Mouse (Mus musculus): Measurements from ENCODE around the gene Zfp119b. TPM values are rescaled to one million over a fixed set of nuclear protein-coding genes. Genes with fewer than 3 reads are reported as not detected.

Zfp119b gene
- 6.8 and 7.4 TPM in 2 replicates for polyA plus RNA-seq (2015; fragmentation: Nextera tagmentation; extraction: Ambion mirVana)

GRCm38 (mm10) chr17:55949400-55949799 lies at the start of gene Zfp119b:
Gene Zfp119b, minus strand, starts transcription at chr17:55949500.
- Histone ChIP-seq H3K4me3 (replicated peaks) (no peak within 1 kb of the TSS), H3K9me3 (replicated peaks) (no peaks in the 10 kb centered on the region), H3K27ac (replicated peaks) (no peak within 1 kb of the TSS), H3K36me3 (no peaks in the 10 kb centered on the region), H3K9ac (no peak within 1 kb of the TSS), H3K27me3 (peaks cover 9% of the 10 kb centered on the region; the same call in 1 of the 2 replicates), H3K4me2 (replicated peaks) (no peak within 1 kb of the TSS), H3K4me1 (peaks cover 5% of the 10 kb centered on the region; the same call in 1 of the 2 replicates)
- WGBS, result 85% methylated on average over 2 of the region's 2 CpGs
- no peak for ATAC-seq (ENCODE audit: insufficient number of reproducible peaks, low FRiP score, low TSS enrichment, low read depth)

DNA sequence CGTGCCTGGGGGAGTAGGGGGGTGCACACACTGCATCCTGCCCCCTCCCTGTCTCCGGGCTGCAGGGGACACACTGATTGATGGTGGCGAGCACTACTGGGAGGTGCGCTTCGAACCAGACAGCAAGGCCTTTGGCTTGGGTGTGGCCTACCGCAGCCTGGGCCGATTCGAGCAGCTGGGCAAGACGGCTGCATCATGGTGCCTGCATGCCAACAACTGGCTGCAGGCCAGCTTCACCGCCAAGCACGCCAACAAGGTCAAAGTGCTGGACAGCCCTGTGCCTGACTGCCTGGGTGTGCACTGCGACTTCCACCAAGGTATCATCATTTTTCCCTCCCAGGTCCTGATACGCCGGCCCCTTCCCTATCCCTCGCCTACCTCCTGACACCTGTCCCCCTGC lies 46.7 kb upstream of the Zfp119b start:
- Histone ChIP-seq H3K36me3 (peaks cover 11% of the 10 kb centered on the region; the same call in 1 of the 2 replicates), H3K27ac (replicated peaks) (no peak overlapping the region), H3K27me3 (peaks cover 10% of the 10 kb centered on the region), H3K9me3 (replicated peaks) (no peaks in the 10 kb centered on the region), H3K4me2 (replicated peaks) (no peak overlapping the region), H3K9ac (no peak overlapping the region), H3K4me3 (replicated peaks) (no peak overlapping the region), H3K4me1 (peaks cover 6% of the 10 kb centered on the region; the same call in 1 of the 2 replicates)
- WGBS, result 80% methylated on average over 15 of the region's 15 CpGs
- no peak for ATAC-seq (ENCODE audit: insufficient number of reproducible peaks, low FRiP score, low TSS enrichment, low read depth)

DNA sequence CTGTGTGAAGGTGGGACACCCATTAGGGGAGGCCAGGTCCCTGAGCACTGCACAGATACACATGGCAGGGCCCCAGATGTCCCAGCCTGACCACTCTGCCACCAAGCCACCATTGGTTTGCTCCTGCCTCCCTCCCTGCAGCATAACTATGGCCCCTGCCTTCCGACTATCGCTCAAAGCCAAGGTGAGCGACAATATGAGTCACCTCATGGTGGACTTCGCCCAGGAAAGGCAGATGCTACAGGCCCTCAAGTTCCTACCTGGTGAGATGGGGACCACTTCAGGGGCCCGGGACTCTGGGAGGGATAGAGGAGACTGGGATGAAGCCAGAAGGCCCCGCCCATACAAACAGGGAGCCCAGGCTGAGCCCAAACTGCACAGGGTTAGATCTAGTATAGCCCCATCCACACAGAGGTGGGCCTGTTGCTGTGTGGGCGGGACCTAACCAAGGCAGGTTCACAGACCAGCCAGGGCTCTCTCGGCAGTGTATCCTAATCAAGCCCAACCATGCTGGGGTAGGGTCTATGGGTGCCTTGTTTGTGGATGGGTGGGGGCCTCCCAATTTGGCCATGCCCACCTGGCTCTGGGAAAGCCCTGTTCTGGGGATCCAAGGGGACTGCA lies 41.1 kb upstream of the Zfp119b start:
- no peaks in the 10 kb centered on the region for H3K36me3 ChIP-seq
- H3K9me3 ChIP-seq (replicated peaks), result no peaks in the 10 kb centered on the region
- H3K4me1 ChIP-seq, result peaks cover 12% of the 10 kb centered on the region
- no peak overlapping the region for H3K27ac ChIP-seq (replicated peaks)
- no peak overlapping the region for H3K4me2 ChIP-seq (replicated peaks)
- WGBS, result 87% methylated on average over 8 of the region's 8 CpGs
- no peak for ATAC-seq (ENCODE audit: insufficient number of reproducible peaks, low FRiP score, low TSS enrichment, low read depth)
- H3K27me3 ChIP-seq, result no peaks in the 10 kb centered on the region
- no peak overlapping the region for H3K9ac ChIP-seq
- H3K4me3 ChIP-seq (replicated peaks), result no peak overlapping the region

DNA sequence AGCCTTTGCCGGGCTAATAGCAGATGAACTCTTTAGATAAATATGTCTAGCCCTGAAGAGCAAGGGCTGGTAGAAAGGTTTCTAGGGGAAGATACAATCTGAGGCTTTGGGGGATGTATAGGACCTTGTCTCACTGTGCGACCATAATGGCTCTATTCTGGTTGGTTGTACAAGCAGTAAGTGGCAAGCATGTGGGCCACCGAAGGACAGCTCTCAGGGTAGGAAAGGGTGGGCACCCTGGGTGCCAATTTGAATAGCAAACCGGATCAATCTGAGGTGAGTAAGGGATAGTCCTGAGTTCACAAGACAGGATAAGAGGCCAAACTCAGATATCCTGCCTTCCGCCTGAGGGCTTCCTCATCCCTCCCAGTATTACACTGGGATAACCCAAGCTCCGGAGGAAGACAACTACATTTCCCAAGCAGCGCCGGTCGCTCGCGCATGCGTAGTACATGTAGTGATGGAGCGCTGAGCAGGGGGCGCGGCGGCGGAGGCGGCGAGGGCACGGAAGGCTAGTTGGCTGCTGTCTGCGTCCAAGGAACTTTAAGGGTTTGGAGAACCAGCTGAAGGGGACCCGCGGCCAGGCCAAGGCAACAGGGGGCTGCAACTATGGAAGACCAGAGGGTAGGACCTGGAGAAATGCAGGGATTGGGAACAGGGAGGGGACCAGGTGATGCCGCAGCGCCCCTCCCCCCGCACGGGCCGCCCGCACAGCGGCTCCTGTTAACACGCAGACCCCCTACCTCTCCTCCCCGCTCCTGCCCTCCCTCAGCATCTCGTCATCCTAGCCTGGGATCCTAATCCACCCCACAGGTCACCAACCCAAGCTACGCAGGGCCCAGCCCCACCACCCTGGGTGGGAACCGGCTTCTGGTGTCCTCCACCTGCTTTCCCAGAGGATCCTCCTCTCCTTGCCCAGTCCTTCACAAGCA lies 37.0 kb upstream of the Zfp119b start, which contains the start of gene Fsd1:
Gene Fsd1 (plus strand): TSS at position 480 of the 932 bp plus-strand sequence.
- peaks cover 12% of the 10 kb centered on the region for H3K4me1 ChIP-seq
- H3K4me2 ChIP-seq (replicated peaks), result peak within 1 kb of the TSS; percentile 87
- H3K27me3 ChIP-seq, result no peaks in the 10 kb centered on the region
- WGBS, result 7% methylated on average over 35 of the region's 35 CpGs
- peak within 1 kb of the TSS; percentile 16 for H3K9ac ChIP-seq
- ATAC-seq (ENCODE audit: insufficient number of reproducible peaks, low FRiP score, low TSS enrichment, low read depth), result peak; percentile 15; the same call in 1 of the 2 replicates
- no peaks in the 10 kb centered on the region for H3K36me3 ChIP-seq
- no peak within 1 kb of the TSS for H3K27ac ChIP-seq (replicated peaks)
- H3K4me3 ChIP-seq (replicated peaks), result peak within 1 kb of the TSS; percentile 53
- H3K9me3 ChIP-seq (replicated peaks), result no peaks in the 10 kb centered on the region

GRCm38 (mm10) chr17:55977301-55977700 lies 28.0 kb upstream of the Zfp119b start:
- Histone ChIP-seq H3K9me3 (replicated peaks) (no peaks in the 10 kb centered on the region), H3K4me3 (replicated peaks) (no peak overlapping the region), H3K4me2 (replicated peaks) (no peak overlapping the region), H3K36me3 (no peaks in the 10 kb centered on the region), H3K27me3 (no peaks in the 10 kb centered on the region), H3K9ac (no peak overlapping the region), H3K4me1 (no peaks in the 10 kb centered on the region), H3K27ac (replicated peaks) (no peak overlapping the region)
- WGBS, result 55% methylated on average over 3 of the region's 3 CpGs
- ATAC-seq (ENCODE audit: insufficient number of reproducible peaks, low FRiP score, low TSS enrichment, low read depth), result no peak

DNA sequence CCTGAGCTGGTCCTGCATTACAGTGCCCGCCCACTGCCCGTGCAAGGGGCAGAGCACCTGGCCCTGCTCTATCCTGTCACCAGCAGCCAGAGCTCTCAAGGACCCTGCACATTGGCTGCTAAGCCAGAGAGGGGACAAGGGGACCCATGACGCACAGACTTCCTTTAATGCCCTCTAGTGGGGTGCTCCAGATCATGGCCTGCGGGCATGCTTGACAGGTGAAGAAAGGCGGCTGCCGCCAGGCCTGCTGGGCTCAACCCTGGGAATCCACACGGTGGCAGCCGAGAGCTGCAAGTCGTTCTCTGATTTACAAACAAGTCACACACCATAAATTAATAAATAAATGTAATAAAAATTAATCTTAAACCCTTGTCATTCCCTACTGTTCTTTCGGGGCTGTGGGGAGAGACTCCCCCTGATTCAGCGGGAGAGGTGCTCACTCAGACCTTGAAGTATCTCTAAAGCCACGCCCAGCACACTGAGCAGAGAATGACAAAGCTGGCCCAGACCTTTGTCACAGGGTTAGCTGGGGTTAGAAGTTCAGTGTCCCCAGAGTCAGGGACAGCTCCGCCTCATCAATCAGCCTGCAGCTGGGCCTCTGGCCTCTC lies 27.1 kb upstream of the Zfp119b start:
- Histone ChIP-seq H3K27me3 (no peaks in the 10 kb centered on the region), H3K27ac (replicated peaks) (no peak overlapping the region), H3K4me2 (replicated peaks) (no peak overlapping the region), H3K4me3 (replicated peaks) (no peak overlapping the region), H3K36me3 (no peaks in the 10 kb centered on the region), H3K9ac (no peak overlapping the region), H3K9me3 (replicated peaks) (no peaks in the 10 kb centered on the region), H3K4me1 (peaks cover under 1% of the 10 kb centered on the region)
- ATAC-seq (ENCODE audit: insufficient number of reproducible peaks, low FRiP score, low TSS enrichment, low read depth), result no peak
- WGBS, result 16% methylated on average over 13 of the region's 13 CpGs

GRCm38 (mm10) chr17:55971453-55971852 lies 22.2 kb upstream of the Zfp119b start:
- Histone ChIP-seq H3K9me3 (replicated peaks) (no peaks in the 10 kb centered on the region), H3K9ac (no peak overlapping the region), H3K4me2 (replicated peaks) (peak overlapping the region; percentile 95), H3K27me3 (peaks cover 5% of the 10 kb centered on the region; the same call in 1 of the 2 replicates), H3K27ac (replicated peaks) (no peak overlapping the region), H3K36me3 (peaks cover 19% of the 10 kb centered on the region), H3K4me1 (peaks cover 16% of the 10 kb centered on the region), H3K4me3 (replicated peaks) (no peak overlapping the region)
- no peak for ATAC-seq (ENCODE audit: insufficient number of reproducible peaks, low FRiP score, low TSS enrichment, low read depth)
- WGBS, result 33% methylated on average over 22 of the region's 22 CpGs

DNA sequence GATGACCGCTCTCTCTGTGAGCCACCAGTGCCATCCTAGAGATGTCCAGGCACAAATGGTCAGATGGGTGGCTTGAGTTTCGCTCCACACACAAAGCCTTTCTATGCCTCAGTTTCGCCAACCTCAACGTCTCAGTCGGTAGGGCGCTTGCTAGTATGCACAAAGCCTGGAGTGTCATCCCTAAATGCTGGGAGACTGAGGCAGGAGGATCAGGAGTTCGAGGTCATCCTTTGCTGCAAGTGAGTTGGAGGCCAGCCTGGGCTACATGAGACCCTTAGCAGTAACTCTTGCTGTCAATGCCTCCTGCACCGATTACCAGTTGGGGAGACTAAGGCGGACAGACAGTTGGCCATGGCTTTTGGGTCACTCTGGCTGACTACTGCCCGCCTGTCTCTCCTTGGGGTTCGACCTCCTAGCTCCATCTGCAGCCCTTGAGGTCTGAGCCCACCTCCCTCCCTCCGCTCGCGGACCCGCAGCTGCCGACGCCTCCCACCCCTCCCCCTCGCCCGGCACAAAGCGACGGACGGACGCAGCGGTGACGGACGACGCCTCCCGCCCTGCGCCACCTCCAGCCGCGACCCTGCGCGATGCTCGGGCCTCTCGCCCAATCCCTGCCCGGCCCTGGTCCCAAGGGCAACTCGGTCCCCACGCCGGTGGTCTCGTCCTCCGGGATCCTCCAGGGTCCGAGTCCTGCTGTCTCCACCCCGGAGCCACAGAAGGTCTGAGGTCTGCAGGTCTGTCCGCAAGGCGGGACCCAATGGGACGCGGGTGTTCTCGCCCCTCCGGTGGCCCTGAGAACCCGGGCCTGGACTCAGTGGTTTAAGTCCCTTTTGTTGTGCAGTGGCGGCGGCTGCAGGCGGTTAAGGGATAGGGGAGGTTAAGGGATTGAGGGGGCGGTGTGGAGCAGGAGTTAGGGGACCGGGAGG lies 20.9 kb upstream of the Zfp119b start, which contains the start of gene Shd:
Gene Shd (plus strand): TSS at position 502 of the 926 bp plus-strand sequence.
- ATAC-seq (ENCODE audit: insufficient number of reproducible peaks, low FRiP score, low TSS enrichment, low read depth), result peak; percentile 19; the same call in 1 of the 2 replicates
- Histone ChIP-seq H3K9ac (peak within 1 kb of the TSS; percentile 62), H3K4me3 (replicated peaks) (peak within 1 kb of the TSS; percentile 54), H3K4me1 (peaks cover 16% of the 10 kb centered on the region), H3K36me3 (peaks cover 30% of the 10 kb centered on the region), H3K9me3 (replicated peaks) (no peaks in the 10 kb centered on the region), H3K4me2 (replicated peaks) (peak within 1 kb of the TSS; percentile 95), H3K27ac (replicated peaks) (no peak within 1 kb of the TSS), H3K27me3 (peaks cover 5% of the 10 kb centered on the region; the same call in 1 of the 2 replicates)
- 8% methylated on average over 54 of the region's 55 CpGs for WGBS

- 43% methylated on average over 14 of the region's 14 CpGs for WGBS
- ATAC-seq (ENCODE audit: insufficient number of reproducible peaks, low FRiP score, low TSS enrichment, low read depth), result no peak
- H3K4me3 ChIP-seq (replicated peaks), result peak overlapping the region; percentile 54; the same call in 1 of the 2 replicates
- peaks cover 37% of the 10 kb centered on the region for H3K36me3 ChIP-seq
- no peak overlapping the region for H3K27ac ChIP-seq (replicated peaks)
- H3K4me1 ChIP-seq, result peaks cover 16% of the 10 kb centered on the region
- H3K9ac ChIP-seq, result no peak overlapping the region
- peaks cover 5% of the 10 kb centered on the region; the same call in 1 of the 2 replicates for H3K27me3 ChIP-seq
- H3K9me3 ChIP-seq (replicated peaks), result no peaks in the 10 kb centered on the region
- peak overlapping the region; percentile 95 for H3K4me2 ChIP-seq (replicated peaks)
Measured at GRCm38 (mm10) chr17:55969560-55969959, 20.3 kb upstream of the Zfp119b start.

DNA sequence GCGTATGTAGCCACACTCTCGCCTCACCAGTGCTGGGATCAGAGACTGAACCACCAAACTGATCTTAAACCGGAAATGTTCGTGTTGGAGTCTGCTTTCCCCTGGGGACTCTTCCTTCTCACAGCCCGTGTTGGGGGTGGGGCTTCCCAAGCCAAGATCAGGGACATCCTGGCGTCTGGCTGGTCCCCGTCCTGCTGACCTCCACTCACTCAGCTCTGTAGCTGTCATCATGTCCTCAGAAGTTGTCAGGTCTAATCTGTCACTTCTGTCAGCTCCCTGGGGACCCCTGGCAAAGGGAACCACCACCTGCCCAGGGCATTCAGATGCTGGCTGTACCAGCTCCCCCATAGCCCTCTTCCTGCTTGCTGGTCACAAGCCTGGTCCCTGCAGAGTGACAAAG lies 18.9 kb upstream of the Zfp119b start:
- 44% methylated on average over 7 of the region's 7 CpGs for WGBS
- H3K4me1 ChIP-seq, result peaks cover 19% of the 10 kb centered on the region
- no peak overlapping the region for H3K4me3 ChIP-seq (replicated peaks)
- peaks cover 49% of the 10 kb centered on the region for H3K36me3 ChIP-seq
- H3K9ac ChIP-seq, result no peak overlapping the region
- H3K4me2 ChIP-seq (replicated peaks), result no peak overlapping the region
- H3K27ac ChIP-seq (replicated peaks), result no peak overlapping the region
- H3K27me3 ChIP-seq, result peaks cover 5% of the 10 kb centered on the region; the same call in 1 of the 2 replicates
- no peaks in the 10 kb centered on the region for H3K9me3 ChIP-seq (replicated peaks)
- no peak for ATAC-seq (ENCODE audit: insufficient number of reproducible peaks, low FRiP score, low TSS enrichment, low read depth)

Data from embryonic facial prominence, embryonic 15.5 days (tissue).